Mouse (Mus musculus) left cerebral cortex, postnatal 25 days (tissue): ENCODE results near the gene Agbl5. TPM values are rescaled to one million over a fixed set of nuclear protein-coding genes. Genes with fewer than 3 reads are reported as not detected.

Source experiments
- DNase-seq, 2 experiments: peaks; one replicate each; pipeline ENCODE4 v3.0.0; 2022; ENCODE audit warnings: low spot score in 2 of 2, mixed read lengths in 1 of 2
- intact Hi-C: fragments of 180-260 bp; cut with DNase I; formaldehyde crosslinking; loops from one replicate; pipeline ENCODE4 v1.15.1; 2025
- total RNA-seq, 2 experiments: library from RNA; stranded (reverse); gene quantifications; 2 replicates each; pipeline ENCODE4 v1.2.3; 2021

The Agbl5 gene
- total RNA-seq, 2 experiments from 2014 or later = 14.3 to 17.8 TPM

DNA sequence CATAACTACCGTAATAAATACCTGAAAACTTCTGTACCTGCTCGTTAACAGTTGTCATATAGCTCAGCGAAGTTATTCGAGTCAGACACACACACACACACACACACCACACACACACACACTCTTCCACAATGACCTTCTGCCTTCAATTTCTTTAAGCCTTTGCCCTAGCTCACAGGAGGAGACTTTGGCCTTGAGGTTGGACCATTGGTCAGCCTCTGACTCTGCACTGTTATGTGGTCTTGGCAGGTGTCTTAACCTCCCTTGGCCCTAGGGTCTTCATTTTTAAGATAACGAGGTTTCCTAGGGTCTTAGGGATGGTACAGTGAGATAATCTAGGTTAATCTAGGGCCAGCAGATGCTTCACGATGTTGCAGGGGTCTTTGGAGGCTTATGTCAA is 55.9 kb downstream of the Agbl5 start:
- intact Hi-C loops = no loop called here
- DNase-seq = no peak

- DNase-seq = peak; percentile 76 to 93
- intact Hi-C loops = loop anchor here (5.0 kb wide), 1 partner anchor 47 kb away; no protein-coding TSS in a partner anchor
Measured at GRCm38 (mm10) chr5:30944956-30945781, 56.7 kb downstream of the Agbl5 start, which contains the start of gene Cgref1. Gene Cgref1, minus strand, starts transcription at chr5:30945591.

GRCm38 (mm10) chr5:30948620-30949019 is 60.1 kb downstream of the Agbl5 start:
- intact Hi-C loops = loop anchor here (5.0 kb wide), 1 partner anchor 44 kb away; no protein-coding TSS in a partner anchor
- no peak for DNase-seq

- peak; percentile 90 to 95 for DNase-seq
Measured at GRCm38 (mm10) chr5:30949654-30950326, 61.3 kb downstream of the Agbl5 start.

DNA sequence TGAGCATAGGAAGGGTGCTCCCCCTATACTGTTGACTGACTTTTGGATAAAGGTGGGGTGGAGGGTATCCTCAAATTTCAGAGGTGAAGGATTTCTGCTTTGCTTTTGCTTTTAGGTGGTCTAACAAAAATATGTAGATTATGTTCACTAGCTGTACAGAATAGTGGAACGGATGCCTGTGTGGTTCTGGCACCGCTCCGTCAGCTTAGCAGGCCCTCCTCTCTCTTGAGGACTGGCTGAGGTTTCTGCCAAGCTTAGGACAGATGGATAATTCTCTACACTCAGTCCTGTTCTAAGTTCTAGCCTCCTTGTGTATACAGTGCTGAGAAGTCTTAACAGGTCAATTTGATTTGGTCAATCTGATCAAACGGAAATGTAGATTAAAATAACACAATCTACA is 62.0 kb downstream of the Agbl5 start:
- DNase-seq = no peak
- intact Hi-C loops = loop anchor here (10.0 kb wide), 1 partner anchor 244 kb away; the partner anchor contains the start of genes Eif2b4 and Snx17

More at GRCm38 (mm10) chr5:30949654-30950326, 61.3 kb downstream of the Agbl5 start:
- intact Hi-C loops = loop anchor here (5.0 to 10.0 kb wide), 2 partner anchors 43 to 245 kb away; partner anchors contain the start of genes Eif2b4 and Snx17

DNA sequence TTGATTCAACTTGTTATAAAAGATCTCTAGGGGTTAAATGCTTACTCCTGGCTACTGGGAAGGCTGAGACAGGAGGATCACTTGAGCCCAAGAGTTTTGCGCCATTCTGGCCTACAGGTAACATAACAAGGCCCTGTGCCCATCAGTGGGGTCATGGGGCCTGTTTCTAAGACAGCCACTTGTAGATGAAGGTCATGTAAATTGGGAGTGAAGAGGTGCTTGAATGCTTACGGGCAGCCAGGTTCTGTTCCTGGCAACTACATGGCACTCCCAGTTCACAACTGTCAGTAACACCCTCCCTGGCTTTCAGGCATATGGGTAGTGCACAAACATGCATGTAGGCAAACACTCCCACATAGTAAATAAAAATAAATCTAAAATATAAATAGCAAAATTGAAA is 62.4 kb downstream of the Agbl5 start:
- intact Hi-C loops = loop anchor here (10.0 kb wide), 1 partner anchor 244 kb away; the partner anchor contains the start of genes Eif2b4 and Snx17
- DNase-seq = no peak

GRCm38 (mm10) chr5:30951706-30952105 is 63.2 kb downstream of the Agbl5 start:
- intact Hi-C loops = loop anchor here (10.0 kb wide), 1 partner anchor 243 kb away; the partner anchor contains the start of genes Eif2b4 and Snx17
- no peak for DNase-seq

DNA sequence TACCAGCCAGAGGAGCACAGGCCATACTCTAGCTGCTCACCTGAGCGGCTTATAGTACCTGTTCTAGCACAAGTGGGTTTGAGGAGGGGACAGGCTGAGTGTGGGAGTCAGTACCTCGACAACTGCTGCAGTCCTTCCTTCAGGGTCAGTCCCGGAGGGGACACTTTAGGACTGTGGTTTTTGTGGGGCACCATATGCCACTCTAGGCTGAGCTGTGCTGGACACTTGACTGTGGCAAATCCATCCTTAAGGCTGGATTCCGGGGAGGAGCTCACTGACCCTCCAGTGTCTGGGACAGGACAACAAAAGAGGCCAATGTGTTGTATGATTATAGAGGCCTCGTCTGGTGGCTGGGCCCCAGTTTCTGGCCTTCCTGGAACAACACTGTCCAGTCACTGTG is 64.1 kb downstream of the Agbl5 start:
- DNase-seq = no peak
- intact Hi-C loops = loop anchor here (10.0 kb wide), 1 partner anchor 242 kb away; the partner anchor contains the start of genes Eif2b4 and Snx17

GRCm38 (mm10) chr5:30954065-30954464 is 65.6 kb downstream of the Agbl5 start:
- DNase-seq = no peak
- intact Hi-C loops = loop anchor here (10.0 kb wide), 1 partner anchor 241 kb away; the partner anchor contains the start of genes Eif2b4 and Snx17

DNA sequence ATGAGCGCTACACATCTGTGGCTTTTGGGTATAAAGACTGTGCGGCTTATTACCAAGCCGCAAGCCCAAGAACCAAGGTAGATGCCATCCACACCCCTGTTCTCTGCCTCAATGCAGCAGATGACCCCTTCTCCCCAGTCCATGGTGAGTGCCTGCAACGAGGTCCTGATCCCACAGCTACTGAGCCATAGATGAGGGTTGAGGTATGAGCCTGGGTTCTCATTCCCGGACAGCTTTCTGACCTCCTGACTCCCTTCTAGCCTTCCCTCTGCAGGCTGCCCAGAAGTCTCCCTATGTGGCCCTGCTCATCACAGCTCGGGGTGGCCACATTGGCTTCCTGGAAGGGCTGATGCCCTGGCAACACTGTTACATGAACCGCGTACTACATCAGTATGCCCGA is 66.1 kb downstream of the Agbl5 start:
- DNase-seq = no peak
- intact Hi-C loops = loop anchor here (10.0 kb wide), 1 partner anchor 240 kb away; the partner anchor contains the start of genes Eif2b4 and Snx17

DNA sequence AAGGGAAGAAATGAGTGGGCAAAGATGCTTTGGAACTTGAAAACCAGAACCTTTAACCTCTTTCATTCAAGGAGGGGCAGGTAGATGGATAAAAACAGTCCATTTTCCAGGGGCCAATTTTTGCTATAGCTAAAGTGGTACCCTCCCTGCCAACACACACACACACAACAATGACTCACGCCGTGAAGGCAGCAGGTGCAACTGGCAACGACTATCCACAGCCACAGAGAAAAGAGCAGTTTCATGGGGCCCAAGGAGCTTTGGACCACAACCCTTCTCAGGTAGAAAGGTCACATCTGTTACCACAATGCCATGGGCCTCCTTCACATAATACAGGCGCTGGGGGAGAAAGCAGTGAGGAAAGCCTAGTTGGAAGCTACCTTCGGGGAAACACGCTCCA is 67.3 kb downstream of the Agbl5 start:
- intact Hi-C loops = loop anchor here (10.0 kb wide), 1 partner anchor 239 kb away; the partner anchor contains the start of genes Eif2b4 and Snx17
- DNase-seq = no peak

Other genes starting within 250 kb of the Agbl5 start
- 10 to 100 TPM; 40.5 to 40.9 TPM for gene Slc35f6, start 240.8 kb upstream of the Agbl5 start, total RNA-seq
- gene Cenpa, start 221.9 kb upstream of the Agbl5 start, total RNA-seq = 1 to 10 TPM; 6.7 to 8.0 TPM
- 10 to 100 TPM; 27.7 to 31.5 TPM for gene Dpysl5, start 177.1 kb upstream of the Agbl5 start, total RNA-seq
- gene Mapre3, start 74.1 kb upstream of the Agbl5 start, total RNA-seq = 100 to 1,000 TPM; 210 to 224 TPM
- gene Tmem214, start 20.7 kb upstream of the Agbl5 start, total RNA-seq = 10 to 100 TPM; 65.5 to 71.3 TPM
- gene Ost4, start 19.1 kb downstream of the Agbl5 start, total RNA-seq = 100 to 1,000 TPM in 1 of 2 experiments, 10 to 100 TPM in 1; 98.1 to 103 TPM
- gene Emilin1, start 24.7 kb downstream of the Agbl5 start, total RNA-seq = 1 to 10 TPM; 2.1 to 2.3 TPM
- gene Khk, start 32.7 kb downstream of the Agbl5 start, total RNA-seq = 10 to 100 TPM; 15.1 to 15.9 TPM
- gene Cgref1, start 56.9 kb downstream of the Agbl5 start, total RNA-seq = 10 to 100 TPM; 24.8 to 27.7 TPM
- 100 to 1,000 TPM; 125 to 133 TPM for gene Preb, start 71.7 kb downstream of the Agbl5 start, total RNA-seq
- gene Tcf23, start 80.0 kb downstream of the Agbl5 start, total RNA-seq = under 1 TPM; 0.16 to 0.25 TPM
- 10 to 100 TPM; 70.8 to 71.4 TPM for gene Atraid, start 159.6 kb downstream of the Agbl5 start, total RNA-seq
- gene Slc5a6, start 160.2 kb downstream of the Agbl5 start, total RNA-seq = 10 to 100 TPM; 12.4 to 16.7 TPM
- gene Cad, start 166.1 kb downstream of the Agbl5 start, total RNA-seq = 10 to 100 TPM; 17.4 to 25.5 TPM
- not detected for gene Dnajc5g, start 217.6 kb downstream of the Agbl5 start, total RNA-seq
- 100 to 1,000 TPM; 163 to 170 TPM for gene Slc30a3, start 219.5 kb downstream of the Agbl5 start, total RNA-seq
- 1 to 10 TPM; 2.5 to 4.0 TPM for gene Trim54, start 228.0 kb downstream of the Agbl5 start, total RNA-seq